Mouse (Mus musculus): Measurements from ENCODE around the gene Hormad1.

The Hormad1 gene

GRCm38 (mm10) chr3:95636072-95636471, 76.6 kb downstream of the Hormad1 start:
- DNase-seq (ENCODE audit: low spot score in 2 of 2): no peak

Measured in frontal cortex, postnatal 36 days (tissue).